Mouse (Mus musculus): ENCODE measurements at regions not wholly inside any gene's neighbourhood (a gene's known extent, or its start where the extent isn't known, plus 50 kb on each side); places are given as distances from the start of the nearest gene placed in this dataset.

GRCm38 (mm10) chr3:42286471-42286870, 544.1 kb downstream of the D3Ertd751e start:
- no peak for DNase-seq

GRCm38 (mm10) chr3:42312424-42312823, 570.0 kb downstream of the D3Ertd751e start:
- no peak for DNase-seq

GRCm38 (mm10) chr3:42327708-42328107, 585.3 kb downstream of the D3Ertd751e start:
- no peak for DNase-seq

DNA sequence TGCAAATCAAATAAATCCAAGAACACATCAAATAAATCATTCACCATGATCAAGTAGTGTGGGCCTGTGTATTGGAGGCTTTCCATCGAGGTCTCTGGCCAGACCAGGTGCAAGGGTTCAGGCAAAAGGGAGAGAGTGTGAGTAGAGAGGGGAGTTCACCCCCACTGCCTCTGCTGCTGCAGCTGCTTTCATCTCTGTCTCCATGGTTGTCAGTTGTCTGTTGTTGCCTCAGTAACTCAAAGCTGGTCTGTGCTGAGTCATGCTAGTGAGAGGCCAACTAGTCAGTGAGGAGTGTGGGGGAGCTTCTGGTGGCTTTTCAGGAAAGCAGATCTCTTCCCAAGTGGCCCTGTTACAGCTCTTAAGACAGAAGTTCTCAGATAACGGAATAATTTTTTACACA, 600.4 kb downstream of the D3Ertd751e start:
- DNase-seq: peak; percentile 1 to 4

DNA sequence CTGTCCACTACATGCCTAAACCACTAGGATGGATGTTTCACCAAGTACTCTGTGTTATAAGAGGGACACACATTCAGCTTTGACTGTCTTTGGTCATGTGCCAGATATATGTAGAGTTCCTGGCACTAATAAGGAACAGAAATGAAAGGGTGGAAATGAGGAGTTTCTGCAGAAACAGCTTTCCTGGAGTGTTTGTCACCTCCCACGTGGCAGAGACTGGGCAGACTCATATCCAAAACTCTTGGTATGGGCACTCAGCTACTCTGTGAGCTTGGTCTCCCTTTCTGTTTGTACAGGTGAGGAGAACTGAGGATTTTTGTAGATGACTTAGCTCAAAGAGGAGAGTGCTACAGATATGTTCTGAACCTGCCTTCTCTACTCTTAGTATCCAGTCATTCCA, 634.4 kb downstream of the D3Ertd751e start:
- DNase-seq: no peak

GRCm38 (mm10) chr3:42382151-42382550, 639.7 kb downstream of the D3Ertd751e start:
- DNase-seq: no peak

DNA sequence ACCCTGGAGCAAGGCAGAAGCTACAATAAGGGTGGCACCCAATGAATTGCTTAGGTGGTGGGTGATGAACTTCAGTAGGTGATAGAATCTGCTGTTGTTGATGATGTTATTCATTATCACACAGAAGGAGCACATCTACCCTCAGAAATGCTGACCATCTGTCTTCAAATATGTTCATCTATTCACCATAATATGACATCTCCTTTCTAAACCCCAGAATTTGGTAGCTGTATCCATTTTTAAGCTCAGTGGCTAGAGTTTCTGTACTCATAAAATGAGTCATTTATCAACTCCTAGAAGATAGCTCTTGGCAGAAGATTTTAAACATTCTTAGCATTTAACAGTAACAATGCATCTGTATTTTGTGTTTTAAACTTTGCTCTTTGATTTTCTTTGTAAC, 660.3 kb downstream of the D3Ertd751e start:
- peak in 1 of 2 experiments; percentile 1 for DNase-seq

DNA sequence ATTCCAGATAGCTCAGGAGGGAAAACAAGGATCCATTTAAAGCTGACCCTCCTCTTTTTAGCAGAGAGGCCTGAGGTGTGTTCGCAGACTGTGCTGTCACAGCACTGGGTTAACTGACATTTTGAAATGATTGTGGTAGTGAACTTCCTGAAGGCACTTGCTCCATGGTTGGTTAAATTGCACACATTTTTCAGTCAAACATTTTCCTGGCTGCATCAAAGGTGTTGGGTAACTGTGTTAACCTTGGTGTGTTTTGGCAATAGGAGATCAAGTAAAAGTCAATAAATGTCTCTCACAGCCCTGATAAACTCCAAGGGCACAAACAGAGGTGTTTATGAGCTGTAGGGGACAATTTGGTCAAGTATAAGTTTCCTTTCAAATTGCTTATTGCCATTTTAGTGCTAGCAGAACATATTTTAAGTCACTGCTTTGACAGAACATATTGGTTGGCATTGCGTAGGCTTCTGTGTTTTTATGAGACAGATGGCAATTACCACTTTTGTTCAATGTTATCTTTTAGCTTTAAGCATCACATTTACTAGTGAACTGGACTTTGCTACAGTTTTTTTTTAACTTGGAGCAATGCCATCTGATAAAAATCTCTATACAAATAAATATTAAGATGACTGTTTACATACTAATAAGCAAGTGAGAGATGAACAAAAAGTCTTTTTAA, 666.7 kb downstream of the D3Ertd751e start:
- DNase-seq: peak in 1 of 2 experiments; percentile 23

DNA sequence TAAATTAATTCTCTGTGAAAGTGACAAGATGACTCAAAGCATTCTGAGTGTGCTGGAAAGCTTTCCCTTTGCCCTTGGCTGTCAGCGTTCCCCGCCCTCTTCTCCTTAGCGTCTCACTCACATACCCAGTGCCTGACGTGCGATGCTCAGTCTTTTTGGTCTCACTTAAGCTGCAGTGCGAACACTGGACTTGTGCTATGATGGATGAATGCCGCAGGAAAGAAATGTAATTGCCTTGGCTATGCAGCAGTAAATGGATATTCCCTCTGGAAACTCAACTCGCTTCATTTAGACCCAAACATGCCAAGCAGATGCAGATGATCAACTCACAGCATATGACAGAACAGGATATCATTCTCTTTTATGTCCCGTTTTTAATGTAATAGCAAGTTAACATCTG, 685.0 kb downstream of the D3Ertd751e start:
- no peak for DNase-seq

DNA sequence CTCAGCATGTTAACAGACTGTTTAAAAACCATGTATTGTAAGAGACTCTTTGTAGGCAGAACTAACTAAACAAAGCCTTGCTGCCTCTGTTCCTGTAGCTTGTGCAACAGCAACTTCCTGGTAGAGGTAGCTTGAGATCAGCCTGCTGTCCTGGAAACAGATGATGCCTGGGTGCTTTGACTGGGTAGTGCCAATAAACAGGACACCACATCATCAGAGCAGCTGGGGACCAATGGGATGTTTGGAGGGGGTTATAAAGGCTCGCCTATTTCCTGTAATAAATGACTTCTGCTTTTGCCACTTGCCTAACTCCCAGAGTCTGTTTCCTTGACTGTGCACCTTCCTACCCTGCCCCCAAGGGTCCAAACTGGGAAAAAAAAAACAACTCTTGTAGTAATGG, 707.2 kb downstream of the D3Ertd751e start:
- DNase-seq: no peak

DNA sequence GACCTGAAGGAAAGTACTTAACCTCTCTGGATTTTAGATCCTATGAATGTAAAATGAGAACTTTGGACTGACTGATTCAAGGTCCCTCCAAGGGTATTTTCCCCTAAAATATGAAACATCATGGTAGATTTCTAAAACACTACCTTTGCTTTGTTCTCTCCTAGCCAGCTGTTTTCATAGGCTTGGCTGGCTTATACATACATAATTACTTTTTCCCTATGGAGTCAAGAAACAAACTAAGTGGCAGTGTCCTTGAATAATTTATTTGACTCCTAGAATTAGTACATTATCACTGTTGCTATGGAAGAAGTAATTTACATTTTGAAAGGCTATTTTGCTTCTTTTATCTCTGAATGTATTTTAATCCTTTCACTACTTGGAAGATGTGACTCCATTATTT, 721.9 kb downstream of the D3Ertd751e start:
- no peak for DNase-seq

DNA sequence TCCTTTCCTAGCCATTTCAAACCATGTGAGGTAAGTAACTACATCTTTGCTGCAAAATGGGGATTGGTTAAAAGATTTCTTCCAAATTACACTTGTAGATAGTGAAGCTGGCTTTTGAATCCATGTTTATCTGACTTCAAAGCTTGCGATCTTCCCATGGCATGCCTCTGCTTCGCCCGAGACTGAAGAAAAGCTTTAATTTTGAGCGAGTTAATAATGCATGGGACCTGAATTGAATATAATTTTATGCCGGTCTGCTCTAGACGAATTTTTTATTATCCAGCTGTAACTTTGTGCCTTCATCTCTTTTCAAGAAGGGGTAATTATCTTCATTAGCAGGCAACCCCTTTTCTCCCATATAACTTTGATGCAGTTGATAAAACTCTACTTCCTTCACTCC, 724.7 kb downstream of the D3Ertd751e start:
- DNase-seq: no peak

GRCm38 (mm10) chr3:42514922-42515593, 772.6 kb downstream of the D3Ertd751e start:
- DNase-seq: no peak

- no peak for DNase-seq
These were observed 773.9 kb downstream of the D3Ertd751e start for GRCm38 (mm10) chr3:42516286-42516685.

DNA sequence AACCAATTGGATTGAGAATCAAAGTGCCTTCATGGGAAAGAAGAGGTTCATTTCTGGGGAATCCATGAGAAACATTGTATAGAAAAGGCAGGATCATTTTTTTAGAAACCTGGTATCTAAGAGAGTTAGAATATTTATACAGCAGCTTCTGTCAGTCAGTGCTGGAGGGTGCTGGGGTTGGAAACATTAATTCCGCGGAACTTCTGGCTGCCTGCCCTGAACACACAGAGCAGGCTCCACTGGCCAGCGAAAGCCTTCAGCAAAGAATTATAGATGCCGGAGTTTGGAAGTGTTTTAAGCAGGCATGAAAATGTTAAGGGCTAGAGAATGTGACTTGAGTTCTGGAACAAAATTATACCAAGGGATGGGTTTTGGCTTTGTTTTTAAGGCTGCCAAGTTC, 789.0 kb downstream of the D3Ertd751e start:
- DNase-seq: peak in 1 of 2 experiments; percentile 2

DNA sequence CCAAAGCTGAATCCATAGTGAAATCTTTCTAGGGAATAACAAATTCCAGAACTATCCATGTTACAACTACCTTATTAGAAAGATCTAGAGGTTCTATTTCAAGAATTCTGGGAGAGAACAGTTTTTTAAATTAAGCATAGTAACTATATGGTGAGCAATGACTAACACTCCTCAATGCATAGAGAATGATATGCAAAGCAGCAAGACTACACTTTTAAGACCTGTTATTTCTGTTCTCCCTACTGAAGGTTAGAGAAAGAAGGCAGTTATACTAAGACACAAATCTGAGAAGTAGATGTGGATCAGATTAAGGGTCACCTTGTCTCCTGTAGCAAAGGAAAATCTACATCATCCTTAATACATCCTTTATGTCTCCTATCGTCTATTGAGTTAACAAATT, 824.3 kb downstream of the D3Ertd751e start:
- no peak for DNase-seq

- no peak for DNase-seq
These were observed 828.1 kb downstream of the D3Ertd751e start for GRCm38 (mm10) chr3:42570364-42571024.

- no peak for DNase-seq
These were observed 829.6 kb downstream of the D3Ertd751e start for GRCm38 (mm10) chr3:42571877-42572459.

- no peak for DNase-seq
These were observed 830.7 kb downstream of the D3Ertd751e start for GRCm38 (mm10) chr3:42573155-42573554.

DNA sequence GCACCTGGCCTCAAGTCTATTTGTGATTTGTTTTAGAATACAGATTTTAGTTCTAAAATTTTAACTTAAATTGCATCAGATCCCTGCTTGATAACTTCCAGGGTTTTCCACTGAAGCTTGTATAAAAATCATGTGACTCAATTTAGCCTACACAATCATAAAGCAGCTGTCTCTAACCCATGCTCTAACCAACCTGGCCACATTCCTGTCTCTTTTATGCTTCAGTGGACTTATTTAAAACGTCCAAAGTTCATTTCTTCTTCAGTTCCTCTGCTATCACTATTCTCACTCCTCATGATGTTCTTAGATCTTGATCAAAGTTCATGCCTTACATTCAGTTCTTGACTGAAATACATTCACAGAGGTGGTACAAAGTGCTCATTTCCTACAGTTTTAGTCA, 839.9 kb downstream of the D3Ertd751e start:
- DNase-seq: no peak

DNA sequence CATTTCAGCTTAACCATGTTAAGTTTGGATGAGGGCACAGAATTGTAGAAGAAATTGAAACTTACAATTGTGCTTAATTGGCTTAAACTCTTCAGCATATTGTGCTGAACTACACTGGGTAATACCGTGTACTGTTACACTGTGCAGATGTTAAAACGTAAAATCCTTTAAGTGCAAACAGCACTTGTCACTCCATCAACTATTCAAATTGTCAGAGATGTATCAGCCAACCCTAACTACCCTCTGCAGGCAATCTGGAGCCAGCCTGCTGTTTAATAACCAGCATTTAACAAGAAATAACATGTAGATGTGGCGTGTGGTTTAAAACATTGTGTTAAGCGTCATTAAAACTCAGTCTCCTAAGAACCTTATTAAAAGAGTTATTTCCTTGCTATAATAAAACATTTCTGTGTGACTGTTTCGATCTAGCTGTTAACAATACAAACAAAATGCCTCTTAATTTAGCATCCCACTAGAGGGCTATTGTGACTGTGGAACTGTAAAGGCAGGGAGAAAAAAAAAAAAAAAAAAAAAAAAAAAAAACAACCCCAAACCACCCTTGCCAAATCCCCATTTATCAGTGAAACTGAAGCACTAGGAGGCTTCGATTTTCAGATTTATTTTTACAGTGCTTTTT, 845.0 kb downstream of the D3Ertd751e start:
- no peak for DNase-seq

GRCm38 (mm10) chr3:42589516-42589915, 847.1 kb downstream of the D3Ertd751e start:
- DNase-seq: no peak

- DNase-seq: no peak
These were observed 847.7 kb downstream of the D3Ertd751e start for GRCm38 (mm10) chr3:42590126-42590525.
